ENCODE assay signal across 15 mouse cellular contexts in the genomic region with DNA sequence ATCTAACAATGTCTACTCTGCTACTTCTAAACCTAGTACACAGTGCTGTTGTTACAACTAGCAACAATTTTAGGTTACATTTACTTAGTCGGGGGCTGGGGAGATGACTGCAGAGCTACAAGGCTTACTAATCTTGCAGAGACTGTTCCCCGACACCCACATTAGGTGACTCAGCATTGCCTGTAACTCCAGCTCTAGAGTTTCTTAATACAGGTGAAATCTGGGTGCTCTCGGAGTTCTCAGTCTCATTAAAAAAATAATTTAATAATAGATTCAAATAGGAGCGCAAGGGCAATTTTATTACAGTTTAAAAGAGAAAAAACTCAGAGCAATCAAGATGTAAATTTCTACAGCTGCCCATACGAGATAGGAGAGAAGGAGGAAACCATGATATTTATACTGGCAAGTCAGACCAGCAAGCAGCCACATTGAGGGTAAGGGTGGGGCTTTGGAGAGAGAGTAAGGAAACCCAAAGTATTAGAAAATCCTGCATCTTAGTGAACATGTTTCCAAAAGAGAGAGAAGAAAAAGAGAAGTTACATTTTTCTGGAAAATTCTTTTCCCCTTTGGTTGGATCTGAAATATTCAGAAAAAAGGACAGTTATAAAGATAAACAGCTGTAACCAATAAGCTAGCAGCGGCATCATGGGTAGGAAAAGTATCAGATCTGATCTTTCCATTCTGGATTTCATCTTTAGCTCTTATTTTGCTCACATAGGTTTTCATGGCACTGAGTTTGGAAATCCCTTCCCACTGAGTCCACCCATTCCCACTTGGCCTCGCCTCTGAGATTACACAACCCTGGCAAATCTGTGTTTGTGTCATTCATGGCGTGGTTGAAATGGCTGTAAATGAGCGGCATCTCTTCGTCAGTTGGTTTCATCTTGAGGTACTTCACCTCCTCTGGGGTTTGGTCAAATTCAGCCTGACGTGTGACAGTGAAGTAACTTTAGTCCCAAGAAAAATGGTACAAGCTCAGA. TPM values are rescaled to one million over a fixed set of nuclear protein-coding genes. Genes with fewer than 3 reads are reported as not detected.
DNase-seq lines count a peak whose midpoint lies in the region; ATAC-seq and TF ChIP-seq lines count a peak whose summit lies in the region.
"Had no signal": no experiment of that assay in that cellular context is flagged by ENCODE, and none has a peak within 500 bp of the region (broad histone marks: within the 10 kb centered on the region; RNA-seq: fewer than 3 reads in every experiment).

No protein-coding gene starts in this region.

- no peak overlapping the region for H3K4me2 ChIP-seq in hindbrain, postnatal 0 days (ENCODE audit: low read depth, low read length)
- no peak overlapping the region for H3K4me2 ChIP-seq in intestine, postnatal 0 days (replicated peaks; ENCODE audit: low read depth)
- H3K4me2 ChIP-seq: limb, embryonic 15.5 days; midbrain, embryonic 15.5 days had no signal

- no peak for TF ChIP-seq CTCF in hindbrain, postnatal 0 days (IDR thresholded peaks at IDR 0.05; ENCODE audit: low read depth)
- no peak for TF ChIP-seq CTCF in intestine, postnatal 0 days (IDR thresholded peaks at IDR 0.05; ENCODE audit: low read depth)

- WGBS in hindbrain, postnatal 0 days: 88% methylated on average over 11 of the region's 11 CpGs
- WGBS in intestine, postnatal 0 days: 70% methylated on average over 11 of the region's 11 CpGs

- H3K4me1 ChIP-seq in hindbrain, postnatal 0 days (ENCODE audit: insufficient read depth, low read length): no peaks in the 10 kb centered on the region
- H3K4me1 ChIP-seq in intestine, postnatal 0 days (replicated peaks; ENCODE audit: control insufficient read depth, insufficient read depth, low read length): no peaks in the 10 kb centered on the region
- H3K4me1 ChIP-seq: limb, embryonic 15.5 days; midbrain, embryonic 15.5 days had no signal

- ATAC-seq in hematopoietic stem cell, adult 5-6 weeks (replicated peaks in 1 of 2; ENCODE audit: insufficient read depth in 1 of 2, low FRiP score in 2 of 2, low TSS enrichment in 1 of 2, low read depth in 1 of 2, poor library complexity in 2 of 2, severe bottlenecking in 2 of 2): peak; percentile 80 to 85
- peak; percentile 93 for ATAC-seq in megakaryocyte-erythroid progenitor cell, adult 5-6 weeks (replicated peaks; ENCODE audit: low FRiP score, low TSS enrichment, poor library complexity, severe bottlenecking)
- no peak for ATAC-seq in inflammation-experienced regulatory T-cells, adult 6 months
- ATAC-seq in hindbrain, postnatal 0 days: no peak
- ATAC-seq in intestine, postnatal 0 days: no peak
- ATAC-seq: forebrain, embryonic 16.5 days; midbrain, embryonic 15.5 days had no signal

- H3K36me3 ChIP-seq in hindbrain, postnatal 0 days (ENCODE audit: insufficient read depth, low read length): no peaks in the 10 kb centered on the region
- H3K36me3 ChIP-seq in intestine, postnatal 0 days (ENCODE audit: control insufficient read depth, insufficient read depth): no peaks in the 10 kb centered on the region
- H3K36me3 ChIP-seq: limb, embryonic 15.5 days; midbrain, embryonic 15.5 days had no signal

- no peak overlapping the region for H3K27ac ChIP-seq in hindbrain, postnatal 0 days
- no peak overlapping the region for H3K27ac ChIP-seq in intestine, postnatal 0 days (ENCODE audit: low read depth, low read length)
- H3K27ac ChIP-seq: limb, embryonic 15.5 days; midbrain, embryonic 15.5 days had no signal

- H3K4me3 ChIP-seq in hindbrain, postnatal 0 days (ENCODE audit: low read length): no peak overlapping the region
- H3K4me3 ChIP-seq in intestine, postnatal 0 days (ENCODE audit: low read depth, low read length): no peak overlapping the region
- H3K4me3 ChIP-seq: limb, embryonic 15.5 days; midbrain, embryonic 15.5 days had no signal

- H3K9ac ChIP-seq in hindbrain, postnatal 0 days (replicated peaks; ENCODE audit: low read length): no peak overlapping the region
- no peak overlapping the region for H3K9ac ChIP-seq in intestine, postnatal 0 days (ENCODE audit: low read depth, low read length)
- H3K9ac ChIP-seq: limb, embryonic 15.5 days; midbrain, embryonic 15.5 days had no signal

- intact Hi-C loops in left cerebral cortex, postnatal 36 days (cut with DNase I): no loop called here

- no peaks in the 10 kb centered on the region for H3K27me3 ChIP-seq in hindbrain, postnatal 0 days (ENCODE audit: insufficient read depth, low read length)
- no peaks in the 10 kb centered on the region for H3K27me3 ChIP-seq in intestine, postnatal 0 days (replicated peaks; ENCODE audit: control insufficient read depth, insufficient read depth, low read length)
- H3K27me3 ChIP-seq: limb, embryonic 15.5 days; midbrain, embryonic 15.5 days had no signal

- peak; percentile 22 to 34 for DNase-seq in left cerebral cortex, adult 18-20 months (ENCODE audit: low spot score in 2 of 2)
- DNase-seq in left cerebral cortex, postnatal 36 days (ENCODE audit: low spot score in 2 of 2): no peak
- DNase-seq in adipocyte (ENCODE audit: low spot score): peak; percentile 50
- DNase-seq in hindbrain, postnatal 0 days (ENCODE audit: low spot score): no peak
- DNase-seq: heart, adult 18-20 months; heart, postnatal 4 days; spleen, adult 18-20 months; thymus, adult 2 months had no signal

- no peaks in the 10 kb centered on the region for H3K9me3 ChIP-seq in hindbrain, postnatal 0 days (ENCODE audit: low read length)
- no peaks in the 10 kb centered on the region for H3K9me3 ChIP-seq in intestine, postnatal 0 days (ENCODE audit: control insufficient read depth)
- H3K9me3 ChIP-seq: limb, embryonic 15.5 days; midbrain, embryonic 15.5 days had no signal

RNA-seq across cellular contexts. Expression of gene Metap1, which starts 6.1 kb away (rescaled TPM):
- 10 to 100 TPM; 43.7 to 46.0 TPM for total RNA-seq in left cerebral cortex, adult 18-20 months (2021)
- total RNA-seq in left cerebral cortex, postnatal 36 days (2021): 10 to 100 TPM; 38.1 to 39.7 TPM
- total RNA-seq in hematopoietic stem cell, adult 5-6 weeks (2017): 58.4 and 63.5 TPM in 2 replicates
- total RNA-seq in megakaryocyte-erythroid progenitor cell, adult 5-6 weeks (2014; fragmentation: Nextera tagmentation): 65.1 and 68.0 TPM in 2 replicates
- total RNA-seq in megakaryocyte-erythroid progenitor cell, adult 5-6 weeks (2017): 79.2 and 80.2 TPM in 2 replicates
- polyA plus RNA-seq in inflammation-experienced regulatory T-cells, adult 6 months (2017; shearing (Covaris generic)): 10 to 100 TPM; 30.5 to 37.9 (median 35.2) TPM
- 46.3 and 55.0 TPM in 2 replicates for total RNA-seq in hindbrain, postnatal 0 days (2014; rRNA removed)
- polyA plus RNA-seq in hindbrain, postnatal 0 days (2015; fragmentation: Nextera tagmentation; extraction: Ambion mirVana): 40.6 and 43.6 TPM in 2 replicates
- 29.0 and 29.6 TPM in 2 replicates for polyA plus RNA-seq in intestine, postnatal 0 days (2015; fragmentation: Nextera tagmentation; extraction: Ambion mirVana)

RNA-seq across cellular contexts. Expression of gene Eif4e, which starts 30.5 kb away (rescaled TPM):
- total RNA-seq in left cerebral cortex, adult 18-20 months (2021): 100 to 1,000 TPM; 189 to 215 TPM
- 100 to 1,000 TPM; 175 to 183 TPM for total RNA-seq in left cerebral cortex, postnatal 36 days (2021)
- total RNA-seq in hematopoietic stem cell, adult 5-6 weeks (2017): 161 and 198 TPM in 2 replicates
- total RNA-seq in megakaryocyte-erythroid progenitor cell, adult 5-6 weeks (2014; fragmentation: Nextera tagmentation): 208 and 348 TPM in 2 replicates
- 215 and 277 TPM in 2 replicates for total RNA-seq in megakaryocyte-erythroid progenitor cell, adult 5-6 weeks (2017)
- 100 to 1,000 TPM; 233 to 405 (median 322) TPM for polyA plus RNA-seq in inflammation-experienced regulatory T-cells, adult 6 months (2017; shearing (Covaris generic))
- total RNA-seq in hindbrain, postnatal 0 days (2014; rRNA removed): 54.2 and 94.0 TPM in 2 replicates
- polyA plus RNA-seq in hindbrain, postnatal 0 days (2015; fragmentation: Nextera tagmentation; extraction: Ambion mirVana): 259 and 290 TPM in 2 replicates
- polyA plus RNA-seq in intestine, postnatal 0 days (2015; fragmentation: Nextera tagmentation; extraction: Ambion mirVana): 126 and 134 TPM in 2 replicates

RNA-seq across cellular contexts. Expression of gene Adh5, which starts 52.6 kb away (rescaled TPM):
- total RNA-seq in left cerebral cortex, adult 18-20 months (2021): 10 to 100 TPM; 62.1 to 62.6 TPM
- total RNA-seq in left cerebral cortex, postnatal 36 days (2021): 10 to 100 TPM; 60.8 to 64.3 TPM
- total RNA-seq in hematopoietic stem cell, adult 5-6 weeks (2017): 136 and 163 TPM in 2 replicates
- total RNA-seq in megakaryocyte-erythroid progenitor cell, adult 5-6 weeks (2014; fragmentation: Nextera tagmentation): 89.7 and 104 TPM in 2 replicates
- 129 and 147 TPM in 2 replicates for total RNA-seq in megakaryocyte-erythroid progenitor cell, adult 5-6 weeks (2017)
- polyA plus RNA-seq in inflammation-experienced regulatory T-cells, adult 6 months (2017; shearing (Covaris generic)): 100 to 1,000 TPM; 113 to 118 (median 116) TPM
- 78.8 and 88.6 TPM in 2 replicates for total RNA-seq in hindbrain, postnatal 0 days (2014; rRNA removed)
- 184 and 195 TPM in 2 replicates for polyA plus RNA-seq in hindbrain, postnatal 0 days (2015; fragmentation: Nextera tagmentation; extraction: Ambion mirVana)
- polyA plus RNA-seq in intestine, postnatal 0 days (2015; fragmentation: Nextera tagmentation; extraction: Ambion mirVana): 105 and 111 TPM in 2 replicates

Comparison
In these comparisons a context has a peak if more than half of its experiments do, and no peak if none do; other contexts are left out.
1. DNase-seq: peak in left cerebral cortex, adult 18-20 months (2 of 2) and adipocyte (single experiment); none in left cerebral cortex, postnatal 36 days (0 of 2) and hindbrain, postnatal 0 days (single experiment).
2. ATAC-seq: peak in hematopoietic stem cell, adult 5-6 weeks (2 of 2) and megakaryocyte-erythroid progenitor cell, adult 5-6 weeks (single experiment); none in inflammation-experienced regulatory T-cells, adult 6 months (single experiment), hindbrain, postnatal 0 days (single experiment) and intestine, postnatal 0 days (single experiment).